Mouse (Mus musculus) embryonic facial prominence, embryonic 12.5 days (tissue): ENCODE measurements around the gene Nsrp1. TPM values are rescaled to one million over a fixed set of nuclear protein-coding genes. Genes with fewer than 3 reads are reported as not detected.
"Not testable (repeated sequence)": the region's sequence is repeated elsewhere in the genome, so short reads cannot be mapped to it uniquely, and the experiment has no call there.

ENCODE experiments used
- ATAC-seq: fragments of 200-750 bp; cut with Nextera tagmentation; 2 replicates; pipeline ENCODE4 v1.8.0; 2017; ENCODE audit not compliant: insufficient number of reproducible peaks, insufficient read depth, low FRiP score, low TSS enrichment
- H3K27ac ChIP-seq: fragments of 300-500 bp; sonication (generic); 2 replicates; pipeline ENCODE4 v1.5.1; 2016; ENCODE audit warnings: mild to moderate bottlenecking
- H3K27me3 ChIP-seq: fragments of 300-500 bp; sonication (generic); 2 replicates; pipeline ENCODE4 v1.6.1; 2016; ENCODE audit warnings: mild to moderate bottlenecking, moderate library complexity
- H3K36me3 ChIP-seq: fragments of 300-500 bp; sonication (generic); 2 replicates; pipeline ENCODE4 v1.6.1; 2016; ENCODE audit warnings: mild to moderate bottlenecking
- H3K4me1 ChIP-seq: fragments of 300-500 bp; sonication (generic); 2 replicates; pipeline ENCODE4 v1.6.1; 2016
- H3K4me2 ChIP-seq: fragments of 300-500 bp; sonication (generic); replicated peaks from 2 replicates; pipeline ENCODE4 v1.6.1; 2016; ENCODE audit warnings: mild to moderate bottlenecking, moderate library complexity
- H3K4me3 ChIP-seq: fragments of 300-500 bp; sonication (generic); 2 replicates; pipeline ENCODE4 v1.5.1; 2016; ENCODE audit warnings: mild to moderate bottlenecking
- H3K9ac ChIP-seq: fragments of 300-500 bp; sonication (generic); 2 replicates; pipeline ENCODE4 v1.6.1; 2016; ENCODE audit warnings: mild to moderate bottlenecking, moderate library complexity
- H3K9me3 ChIP-seq: fragments of 300-500 bp; sonication (generic); 2 replicates; pipeline ENCODE4 v1.6.1; 2016; ENCODE audit warnings: mild to moderate bottlenecking, moderate library complexity
- WGBS: fragments of 180-500 bp; shearing (Covaris S2); methylation state at CpG from one replicate; pipeline ENCODE4 v1.1.7; 2016; 5-methylcytosine and 5-hydroxymethylcytosine counted together
- polyA plus RNA-seq: library from polyadenylated mRNA; unstranded; fragments of >200 nt; fragmentation: Nextera tagmentation; extraction: Ambion mirVana; gene quantifications from 2 replicates; pipeline ENCODE4 v1.2.1, GENCODE M21; 2016

Nsrp1 gene
- 70.4 and 72.2 TPM in 2 replicates for polyA plus RNA-seq

DNA sequence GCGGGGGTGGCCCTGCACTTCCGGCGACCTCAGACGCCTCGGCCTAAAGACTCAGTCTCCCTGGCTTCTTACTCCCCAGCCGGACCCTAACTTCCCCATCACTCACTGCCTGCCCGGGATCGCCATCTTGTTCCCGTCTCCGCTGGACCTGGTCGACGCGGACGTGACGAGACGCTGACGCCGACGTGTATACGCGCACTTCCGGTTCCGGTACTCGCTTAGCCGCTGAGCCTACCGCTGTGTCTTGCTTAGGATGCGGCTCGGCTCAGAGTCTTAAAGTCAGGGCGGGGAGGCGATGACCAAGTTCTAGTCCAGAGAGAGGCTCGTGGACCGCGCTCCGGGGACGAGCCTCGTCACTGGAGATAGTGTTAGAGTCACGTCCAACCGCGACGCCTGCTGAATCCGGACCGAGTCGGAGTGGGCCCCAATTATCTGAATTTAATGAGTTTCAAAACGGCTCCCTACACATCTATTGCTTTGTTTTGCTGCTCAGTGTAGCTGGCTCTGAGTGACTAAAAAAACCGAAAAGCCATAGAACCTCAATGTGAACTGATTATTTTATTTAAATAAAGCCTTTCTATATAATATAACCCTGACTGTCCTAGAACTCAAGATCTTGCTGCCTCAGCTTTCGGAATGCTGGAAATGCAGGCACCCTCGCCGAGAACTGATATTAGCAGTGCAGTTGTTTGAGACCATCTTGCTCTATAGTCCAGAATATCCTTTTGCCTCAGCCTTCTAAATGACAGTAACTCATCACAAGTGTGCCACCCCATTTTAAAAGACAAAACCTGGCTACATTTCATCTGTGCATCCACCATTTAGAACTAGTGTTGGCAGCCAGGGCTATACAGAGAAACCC, at the start of gene Nsrp1:
Gene Nsrp1, minus strand, starts transcription at position 163 of the 862 bp plus-strand sequence.
- H3K4me2 ChIP-seq: peak within 1 kb of the TSS; percentile 90
- H3K4me1 ChIP-seq: no peaks in the 10 kb centered on the region
- 0 out of 2 replicates have a peak, but pooled peaks cover 3% of the 10 kb centered on the region for H3K27me3 ChIP-seq
- 5% methylated on average over 48 of the region's 48 CpGs for WGBS
- peak within 1 kb of the TSS; percentile 91 for H3K27ac ChIP-seq
- peak within 1 kb of the TSS; percentile 86 for H3K9ac ChIP-seq
- peak; percentile 93 for ATAC-seq
- H3K4me3 ChIP-seq: peak within 1 kb of the TSS; percentile 70
- no peaks in the 10 kb centered on the region for H3K9me3 ChIP-seq
- peaks cover 22% of the 10 kb centered on the region for H3K36me3 ChIP-seq

DNA sequence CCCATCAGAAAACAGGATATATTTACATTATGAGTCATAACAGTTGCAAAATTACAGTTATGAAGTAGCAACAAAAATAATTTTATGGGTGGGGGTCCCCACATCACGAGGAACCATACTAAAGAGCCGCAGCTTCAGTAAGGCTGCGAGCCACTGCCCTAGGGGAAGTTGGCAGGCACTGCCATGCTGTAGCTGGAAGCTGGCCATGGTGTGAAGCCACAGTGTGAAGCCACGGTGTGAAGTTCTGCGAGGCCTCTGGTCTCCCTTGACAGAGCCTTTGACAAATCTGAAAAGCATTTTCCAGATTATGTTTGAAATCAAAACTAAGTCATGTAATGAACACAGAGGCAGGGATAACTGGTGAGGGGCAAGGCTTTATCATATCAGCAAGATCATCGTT, 32.9 kb upstream of the Nsrp1 start:
- H3K27ac ChIP-seq: no peak overlapping the region
- 91% methylated on average over 6 of the region's 6 CpGs for WGBS
- no peak overlapping the region for H3K9ac ChIP-seq
- no peaks in the 10 kb centered on the region for H3K4me1 ChIP-seq
- ATAC-seq: no peak
- no peaks in the 10 kb centered on the region for H3K9me3 ChIP-seq
- H3K4me3 ChIP-seq: no peak overlapping the region
- no peaks in the 10 kb centered on the region for H3K36me3 ChIP-seq
- no peaks in the 10 kb centered on the region for H3K27me3 ChIP-seq
- H3K4me2 ChIP-seq: no peak overlapping the region

DNA sequence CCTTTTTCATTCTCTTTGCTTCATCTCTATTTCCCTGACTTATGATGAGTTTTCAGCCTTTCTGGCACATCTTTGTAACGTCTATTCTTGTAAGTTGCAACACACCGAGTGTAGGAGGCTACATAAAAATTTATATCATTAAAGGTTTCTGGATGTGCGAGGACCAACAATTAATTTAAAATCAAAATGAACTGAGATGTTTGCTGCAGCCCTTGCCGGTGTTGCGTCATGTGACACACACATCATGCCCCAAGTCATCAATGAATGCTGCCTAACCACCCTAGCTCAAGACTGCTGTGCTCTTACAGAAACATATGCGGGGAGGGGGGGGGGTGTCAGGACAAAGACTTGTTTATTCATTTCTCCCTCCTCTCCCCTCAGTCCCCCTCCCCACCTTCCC, 30.2 kb upstream of the Nsrp1 start:
- Histone ChIP-seq H3K4me3 (no peak overlapping the region), H3K27ac (no peak overlapping the region), H3K9ac (no peak overlapping the region), H3K4me2 (no peak overlapping the region), H3K9me3 (no peaks in the 10 kb centered on the region), H3K27me3 (no peaks in the 10 kb centered on the region), H3K36me3 (no peaks in the 10 kb centered on the region), H3K4me1 (no peaks in the 10 kb centered on the region)
- no peak for ATAC-seq
- 83% methylated on average over 6 of the region's 6 CpGs for WGBS

DNA sequence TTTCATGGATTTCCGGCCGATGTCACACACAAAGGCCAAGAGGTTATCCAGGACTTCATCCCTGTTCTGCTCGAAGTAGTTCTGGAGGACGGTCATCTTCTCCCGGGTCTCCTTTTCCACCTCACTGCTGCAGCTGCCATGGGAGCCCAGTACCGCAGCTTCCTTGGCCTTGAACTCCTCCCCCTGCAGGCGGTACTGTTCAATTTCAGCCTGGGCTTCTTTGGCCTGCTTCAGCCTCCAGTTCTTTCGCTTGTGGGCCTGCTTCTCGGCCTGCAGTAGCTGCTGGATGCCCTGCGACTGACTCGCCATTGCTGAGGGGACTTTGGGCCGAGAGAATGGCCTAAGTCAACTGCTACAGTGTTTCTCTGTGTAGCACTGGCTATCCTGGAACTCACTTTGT, 29.6 kb upstream of the Nsrp1 start:
- H3K27me3 ChIP-seq, H3K27ac ChIP-seq, H3K9me3 ChIP-seq, H3K4me3 ChIP-seq, H3K4me1 ChIP-seq, H3K36me3 ChIP-seq, H3K9ac ChIP-seq, ATAC-seq, H3K4me2 ChIP-seq: not testable (repeated sequence)
- WGBS: 79% methylated on average over 12 of the region's 12 CpGs

DNA sequence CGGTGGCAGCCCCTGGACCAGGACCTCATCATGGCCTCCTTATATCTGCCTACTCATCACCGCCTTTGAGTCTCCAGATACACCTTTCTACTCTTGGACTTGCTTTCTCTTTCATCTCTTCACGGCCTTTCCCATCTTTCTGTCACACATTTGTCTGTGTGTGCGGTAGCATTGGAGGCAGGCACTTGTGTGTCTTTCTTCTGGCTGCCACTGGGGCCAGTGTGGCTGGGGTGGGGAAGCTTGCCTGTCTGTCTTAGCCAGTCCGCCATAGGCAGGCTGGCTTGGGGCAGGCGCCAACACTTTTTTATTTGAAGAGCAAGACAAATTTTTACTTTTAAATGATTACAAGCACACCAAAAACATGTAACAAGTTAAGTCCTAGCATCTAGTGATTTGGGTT, 28.7 kb upstream of the Nsrp1 start:
- no peak overlapping the region for H3K27ac ChIP-seq
- no peak overlapping the region for H3K4me2 ChIP-seq
- 90% methylated on average over 6 of the region's 6 CpGs for WGBS
- no peaks in the 10 kb centered on the region for H3K27me3 ChIP-seq
- no peak overlapping the region for H3K4me3 ChIP-seq
- no peak for ATAC-seq
- H3K9ac ChIP-seq: no peak overlapping the region
- no peaks in the 10 kb centered on the region for H3K9me3 ChIP-seq
- no peaks in the 10 kb centered on the region for H3K36me3 ChIP-seq
- H3K4me1 ChIP-seq: no peaks in the 10 kb centered on the region

DNA sequence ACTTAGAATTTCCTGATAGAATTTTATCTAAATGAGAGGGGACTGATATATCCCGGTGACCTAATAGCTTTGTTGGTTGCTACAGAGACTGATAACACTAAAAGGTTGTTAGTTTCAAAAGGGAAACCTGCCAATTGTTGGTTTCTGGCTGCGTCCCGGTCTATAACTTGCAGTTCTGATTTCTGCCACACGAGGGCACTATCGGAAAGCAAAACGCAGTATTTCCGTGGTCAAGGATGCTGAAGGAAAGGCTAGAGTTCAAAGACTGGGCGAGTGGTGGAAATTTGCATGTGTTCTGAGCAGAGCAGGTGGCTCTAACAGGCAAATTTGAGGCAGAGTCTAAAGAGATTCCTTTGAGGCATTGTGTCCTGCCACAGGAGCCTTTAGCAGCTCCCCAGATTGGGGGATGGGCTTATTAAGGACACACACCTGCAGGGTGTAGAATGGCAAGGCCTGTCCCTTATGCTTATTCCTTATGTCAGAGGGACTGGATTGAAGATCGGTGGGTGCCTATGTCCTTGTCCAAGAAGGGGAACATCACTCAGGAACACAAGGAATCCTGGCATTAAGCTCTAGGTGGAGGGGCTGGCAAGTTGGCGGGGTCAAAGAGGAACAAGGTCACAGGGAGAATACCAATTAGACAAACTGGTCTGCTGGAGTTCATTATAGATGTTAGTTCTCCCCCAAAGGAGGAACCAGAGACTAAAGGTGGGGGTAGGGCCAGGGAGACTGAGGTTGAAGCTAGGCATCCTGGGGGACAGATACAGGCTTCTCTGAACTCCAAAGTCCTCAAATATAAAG, 22.1 kb upstream of the Nsrp1 start:
- Histone ChIP-seq H3K4me2 (no peak overlapping the region), H3K27ac (no peak overlapping the region), H3K9me3 (no peaks in the 10 kb centered on the region), H3K36me3 (no peaks in the 10 kb centered on the region), H3K9ac (no peak overlapping the region), H3K4me3 (no peak overlapping the region), H3K27me3 (0 out of 2 replicates have a peak, but pooled peaks cover 6% of the 10 kb centered on the region), H3K4me1 (no peaks in the 10 kb centered on the region)
- no peak for ATAC-seq
- WGBS: 15% methylated on average over 10 of the region's 10 CpGs

DNA sequence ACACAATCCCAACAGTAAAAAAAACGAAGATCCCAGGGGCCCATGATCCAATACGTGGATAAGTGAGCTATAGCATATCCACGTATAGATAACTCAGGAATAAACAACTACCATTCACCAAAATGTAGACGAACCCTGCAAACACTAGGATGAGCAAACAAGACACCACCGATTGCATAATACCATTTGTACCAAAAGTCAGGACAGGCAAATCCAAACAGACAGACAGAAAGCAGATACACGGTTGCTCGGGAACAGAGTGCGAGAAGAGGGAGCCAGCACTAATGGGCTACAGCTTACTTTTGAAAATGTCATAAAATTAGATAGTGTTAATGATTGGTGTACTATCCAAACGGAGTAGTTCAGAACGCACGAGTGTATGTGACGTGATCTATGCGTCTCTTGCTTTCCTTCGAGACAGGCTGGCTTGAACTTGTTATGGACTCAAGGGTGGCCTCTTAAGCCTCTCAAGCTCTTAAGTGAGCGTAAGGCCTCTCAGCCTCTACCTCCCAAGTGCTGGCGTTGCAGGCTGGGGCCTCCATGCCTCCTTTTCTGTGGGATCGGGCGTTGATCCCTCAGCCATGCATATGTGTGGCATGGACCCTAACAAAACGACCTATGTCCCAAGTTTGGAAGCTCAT, 20.2 kb upstream of the Nsrp1 start:
- H3K9me3 ChIP-seq: no peaks in the 10 kb centered on the region
- H3K27me3 ChIP-seq: 0 out of 2 replicates have a peak, but pooled peaks cover 6% of the 10 kb centered on the region
- no peaks in the 10 kb centered on the region for H3K36me3 ChIP-seq
- H3K4me1 ChIP-seq: no peaks in the 10 kb centered on the region
- no peak for ATAC-seq
- no peak overlapping the region for H3K4me3 ChIP-seq
- 79% methylated on average over 19 of the region's 19 CpGs for WGBS
- no peak overlapping the region for H3K4me2 ChIP-seq
- H3K9ac ChIP-seq: no peak overlapping the region
- no peak overlapping the region for H3K27ac ChIP-seq

DNA sequence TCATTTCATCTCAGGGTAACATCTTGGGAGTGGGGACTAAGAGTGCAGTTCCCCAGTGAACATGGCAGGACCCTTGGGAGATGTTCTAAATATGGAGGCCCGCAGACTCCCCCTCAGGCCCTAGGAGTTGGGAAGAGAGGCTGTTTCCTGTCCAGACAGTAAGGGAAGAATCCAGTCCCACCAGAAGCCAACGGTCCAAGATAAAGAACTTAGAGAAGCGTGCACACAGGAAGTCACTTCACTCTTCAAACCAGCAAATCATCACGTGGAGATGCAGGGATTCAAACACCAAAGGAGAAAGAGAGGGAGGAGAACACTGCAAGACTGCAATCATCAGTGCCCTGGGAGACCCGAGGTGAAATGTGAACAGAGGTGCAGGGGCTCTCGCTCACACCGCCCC, 18.8 kb upstream of the Nsrp1 start:
- ATAC-seq: no peak
- H3K36me3 ChIP-seq: no peaks in the 10 kb centered on the region
- no peaks in the 10 kb centered on the region for H3K9me3 ChIP-seq
- no peak overlapping the region for H3K27ac ChIP-seq
- H3K4me3 ChIP-seq: no peak overlapping the region
- H3K4me1 ChIP-seq: no peaks in the 10 kb centered on the region
- 0 out of 2 replicates have a peak, but pooled peaks cover 6% of the 10 kb centered on the region for H3K27me3 ChIP-seq
- no peak overlapping the region for H3K9ac ChIP-seq
- no peak overlapping the region for H3K4me2 ChIP-seq
- 69% methylated on average over 7 of the region's 7 CpGs for WGBS

DNA sequence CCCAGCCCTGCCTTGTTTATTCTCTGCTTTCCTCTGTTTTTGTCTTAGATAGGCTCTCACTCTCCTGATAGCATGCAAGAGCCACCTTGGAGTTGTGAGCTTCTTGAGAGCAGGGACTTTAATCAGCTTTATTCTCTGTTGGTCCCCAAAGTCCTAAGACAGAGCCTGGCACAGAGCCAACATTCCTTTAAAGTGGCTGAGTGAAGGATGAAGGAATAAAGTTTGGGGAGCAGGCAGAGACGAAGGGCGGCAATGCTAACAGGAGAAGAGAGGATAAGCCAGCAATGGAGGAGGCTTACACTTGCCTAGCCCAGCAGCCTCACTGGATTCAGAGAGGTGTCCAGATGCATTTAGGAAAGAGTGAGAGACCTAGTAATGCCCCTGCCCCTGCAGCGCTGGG, 18.3 kb upstream of the Nsrp1 start:
- H3K36me3 ChIP-seq: no peaks in the 10 kb centered on the region
- no peak overlapping the region for H3K9ac ChIP-seq
- H3K9me3 ChIP-seq: no peaks in the 10 kb centered on the region
- no peak for ATAC-seq
- no peak overlapping the region for H3K4me3 ChIP-seq
- 61% methylated on average over 3 of the region's 3 CpGs for WGBS
- no peaks in the 10 kb centered on the region for H3K4me1 ChIP-seq
- H3K4me2 ChIP-seq: no peak overlapping the region
- 0 out of 2 replicates have a peak, but pooled peaks cover 6% of the 10 kb centered on the region for H3K27me3 ChIP-seq
- no peak overlapping the region for H3K27ac ChIP-seq

DNA sequence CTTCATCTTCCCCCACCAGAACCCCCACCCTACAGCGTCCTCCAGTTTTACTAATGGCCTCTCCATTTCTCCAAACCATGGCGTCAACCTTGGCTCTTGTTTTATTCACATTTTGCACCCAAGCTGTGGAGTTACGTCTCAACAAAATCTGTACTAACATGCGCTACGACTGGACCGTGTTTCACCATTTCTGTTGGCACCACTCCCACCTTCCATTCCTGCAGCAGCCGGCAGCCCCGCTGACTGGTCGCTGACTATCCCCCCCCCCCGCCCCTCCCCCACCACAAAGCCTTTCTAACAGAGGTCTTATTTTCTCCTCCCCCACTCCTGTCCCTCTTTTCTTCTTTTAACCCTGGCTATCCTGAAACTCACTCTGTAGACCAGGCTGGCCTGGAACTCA, 17.0 kb upstream of the Nsrp1 start:
- H3K4me1 ChIP-seq: no peaks in the 10 kb centered on the region
- no peak overlapping the region for H3K4me2 ChIP-seq
- no peak overlapping the region for H3K9ac ChIP-seq
- 56% methylated on average over 10 of the region's 10 CpGs for WGBS
- H3K27me3 ChIP-seq: 0 out of 2 replicates have a peak, but pooled peaks cover 6% of the 10 kb centered on the region
- H3K4me3 ChIP-seq: no peak overlapping the region
- no peaks in the 10 kb centered on the region for H3K9me3 ChIP-seq
- ATAC-seq: no peak
- no peak overlapping the region for H3K27ac ChIP-seq
- H3K36me3 ChIP-seq: no peaks in the 10 kb centered on the region

DNA sequence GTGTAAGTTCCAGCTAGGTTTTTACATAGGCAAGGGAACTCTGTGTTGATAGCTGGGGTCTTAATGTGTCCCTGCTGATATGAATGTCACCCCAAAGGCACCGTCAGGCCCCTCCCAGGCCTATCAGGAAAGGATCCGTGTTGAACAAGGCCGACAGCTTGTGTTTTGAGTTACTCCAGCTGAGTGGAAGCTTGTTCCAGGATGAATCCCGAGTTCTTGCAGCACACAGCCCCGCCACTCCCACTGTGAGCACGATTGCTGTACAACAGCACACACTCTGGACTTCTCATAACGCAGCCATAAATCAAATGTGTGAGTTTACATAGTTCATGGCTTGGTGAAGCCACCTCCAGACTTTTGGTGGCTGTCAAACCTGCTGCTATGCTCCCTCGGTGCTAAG, 15.9 kb upstream of the Nsrp1 start:
- WGBS: 72% methylated on average over 8 of the region's 8 CpGs
- ATAC-seq: no peak
- Histone ChIP-seq H3K4me3 (no peak overlapping the region), H3K36me3 (no peaks in the 10 kb centered on the region), H3K9me3 (no peaks in the 10 kb centered on the region), H3K27ac (no peak overlapping the region), H3K9ac (no peak overlapping the region), H3K4me2 (no peak overlapping the region), H3K27me3 (0 out of 2 replicates have a peak, but pooled peaks cover 6% of the 10 kb centered on the region), H3K4me1 (no peaks in the 10 kb centered on the region)
